Mouse (Mus musculus): ENCODE results near the gene Numb.

DNA sequence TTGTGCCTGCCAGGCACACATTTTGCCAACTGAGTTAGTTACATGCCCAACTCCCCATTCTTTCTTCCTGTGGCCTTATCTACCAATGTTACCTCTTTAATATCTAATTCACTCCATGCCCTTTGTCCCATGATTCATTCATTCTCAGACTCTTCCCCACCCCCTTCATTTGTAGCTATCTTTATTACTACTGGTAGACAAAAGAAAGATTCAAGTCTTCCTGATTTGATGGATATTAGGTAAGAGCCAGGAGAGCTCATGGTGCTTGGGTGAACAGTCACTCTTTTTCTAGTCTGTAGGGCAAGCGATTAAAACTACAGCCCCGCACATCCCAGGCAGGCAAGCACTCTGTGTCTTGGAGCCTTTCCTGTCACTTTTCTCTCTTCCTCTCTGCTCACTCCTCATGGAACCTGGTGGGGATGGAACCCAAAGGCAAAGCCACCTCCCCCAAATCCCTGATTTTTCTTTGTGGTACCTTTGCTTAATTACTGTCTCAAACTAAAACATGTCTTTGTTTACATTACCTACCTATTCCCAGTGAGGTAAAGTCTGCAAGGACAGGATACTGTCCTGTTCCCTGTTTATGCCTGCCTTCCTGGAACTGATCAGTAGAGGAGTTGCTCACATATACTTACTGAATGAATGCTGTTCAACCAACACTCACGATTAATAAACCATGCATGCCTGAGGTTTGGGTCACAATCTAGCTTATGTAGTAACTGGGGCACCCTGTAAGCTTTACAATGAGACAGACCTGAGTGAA is 78.9 kb downstream of the Numb start:
- TF ChIP-seq CTCF (IDR thresholded peaks at IDR 0.05; ENCODE audit: insufficient read depth, low read depth, low read length) (no peak), POLR2A (IDR thresholded peaks at IDR 0.05; ENCODE audit: insufficient read depth, low read depth, low read length) (no peak)
